Mouse (Mus musculus): ENCODE results near the gene Serpina1b. TPM values are rescaled to one million over a fixed set of nuclear protein-coding genes. Genes with fewer than 3 reads are reported as not detected.
"Not testable (repeated sequence)": the region's sequence is repeated elsewhere in the genome, so short reads cannot be mapped to it uniquely, and the experiment has no call there.

Serpina1b gene
- polyA plus RNA-seq, 1 experiment from 2014 or later: not detected

GRCm38 (mm10) chr12:103745957-103746356 lies 84.2 kb downstream of the Serpina1b start:
- H3K4me1 ChIP-seq (replicated peaks); H3K36me3 ChIP-seq; H3K27me3 ChIP-seq (ENCODE audit: insufficient read depth, poor library complexity, severe bottlenecking); DNase-seq (ENCODE audit: low spot score); H3K4me3 ChIP-seq; H3K27ac ChIP-seq: not testable (repeated sequence)
- WGBS: 87% methylated on average over 5 of the region's 5 CpGs
- peaks cover 13% of the 10 kb centered on the region; the same call in 1 of the 2 replicates for H3K9me3 ChIP-seq

- not testable (repeated sequence) for H3K27ac ChIP-seq; DNase-seq (ENCODE audit: low spot score); H3K36me3 ChIP-seq; H3K4me1 ChIP-seq (replicated peaks); H3K27me3 ChIP-seq (ENCODE audit: insufficient read depth, poor library complexity, severe bottlenecking); H3K4me3 ChIP-seq
- H3K9me3 ChIP-seq: peaks cover 20% of the 10 kb centered on the region; the same call in 1 of the 2 replicates
- WGBS: 92% methylated on average over 6 of the region's 6 CpGs
Measured at GRCm38 (mm10) chr12:103737791-103738580, 92.2 kb downstream of the Serpina1b start.

DNA sequence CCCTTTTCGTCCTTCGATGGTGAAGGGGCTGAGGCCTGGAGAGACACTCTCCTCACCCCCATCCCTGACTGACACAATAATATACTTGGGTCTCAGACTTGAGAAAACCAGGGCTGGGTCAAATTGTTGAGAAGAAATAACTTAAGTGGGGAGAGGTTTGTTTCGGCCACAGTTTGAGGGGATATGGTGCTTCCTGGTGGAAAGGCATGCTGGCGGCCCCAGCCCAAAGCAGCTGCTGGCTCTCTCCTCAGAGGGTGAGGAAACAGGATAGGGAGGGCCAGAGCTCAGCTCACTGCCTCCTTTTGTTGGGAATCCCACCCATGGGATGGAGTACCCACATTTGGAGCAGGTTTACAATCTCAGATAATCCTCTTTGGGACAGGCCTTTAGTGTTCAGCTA lies 94.6 kb downstream of the Serpina1b start:
- 92% methylated on average over 4 of the region's 4 CpGs for WGBS
- H3K4me3 ChIP-seq; H3K27me3 ChIP-seq (ENCODE audit: insufficient read depth, poor library complexity, severe bottlenecking); DNase-seq (ENCODE audit: low spot score); H3K36me3 ChIP-seq; H3K27ac ChIP-seq; H3K4me1 ChIP-seq (replicated peaks): not testable (repeated sequence)
- peaks cover 23% of the 10 kb centered on the region; the same call in 1 of the 2 replicates for H3K9me3 ChIP-seq

DNA sequence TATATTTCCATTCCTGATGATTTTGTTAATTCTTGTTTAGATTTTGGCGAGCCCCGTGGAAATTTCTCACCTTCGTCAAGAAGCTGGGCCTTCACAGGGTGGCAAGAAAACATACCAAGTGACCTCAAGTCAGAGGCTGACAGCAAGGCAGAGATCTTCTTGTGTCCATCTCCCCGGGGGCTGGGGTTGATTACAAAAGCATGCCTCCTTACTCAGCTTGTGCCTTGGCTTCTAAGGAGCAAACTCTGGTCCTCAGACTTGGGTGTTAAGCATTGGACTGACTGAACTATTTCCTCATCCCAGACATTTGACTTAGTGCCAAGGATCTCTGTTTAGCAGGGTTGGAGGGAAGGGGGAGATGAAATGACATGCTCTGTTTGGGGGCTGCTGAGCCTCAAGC lies 95.1 kb downstream of the Serpina1b start:
- H3K27me3 ChIP-seq (ENCODE audit: insufficient read depth, poor library complexity, severe bottlenecking); H3K4me3 ChIP-seq; DNase-seq (ENCODE audit: low spot score); H3K4me1 ChIP-seq (replicated peaks); H3K27ac ChIP-seq; H3K36me3 ChIP-seq: not testable (repeated sequence)
- 86% methylated on average over 4 of the region's 4 CpGs for WGBS
- peaks cover 24% of the 10 kb centered on the region; the same call in 1 of the 2 replicates for H3K9me3 ChIP-seq

GRCm38 (mm10) chr12:103711537-103711936 lies 118.6 kb downstream of the Serpina1b start:
- Histone ChIP-seq H3K36me3 (no peaks in the 10 kb centered on the region), H3K27me3 (ENCODE audit: insufficient read depth, poor library complexity, severe bottlenecking) (no peaks in the 10 kb centered on the region), H3K9me3 (no peaks in the 10 kb centered on the region), H3K4me1 (replicated peaks) (peaks cover 6% of the 10 kb centered on the region), H3K27ac (no peak overlapping the region), H3K4me3 (no peak overlapping the region)
- DNase-seq (ENCODE audit: low spot score): no peak
- 75% methylated on average over 3 of the region's 3 CpGs for WGBS

- no peak overlapping the region for H3K27ac ChIP-seq
- peaks cover 6% of the 10 kb centered on the region for H3K4me1 ChIP-seq (replicated peaks)
- WGBS: 63% methylated on average over 1 of the region's 1 CpGs
- H3K36me3 ChIP-seq: no peaks in the 10 kb centered on the region
- H3K27me3 ChIP-seq (ENCODE audit: insufficient read depth, poor library complexity, severe bottlenecking): no peaks in the 10 kb centered on the region
- no peak for DNase-seq (ENCODE audit: low spot score)
- H3K9me3 ChIP-seq: no peaks in the 10 kb centered on the region
- no peak overlapping the region for H3K4me3 ChIP-seq
Measured at GRCm38 (mm10) chr12:103710405-103710804, 119.8 kb downstream of the Serpina1b start.

DNA sequence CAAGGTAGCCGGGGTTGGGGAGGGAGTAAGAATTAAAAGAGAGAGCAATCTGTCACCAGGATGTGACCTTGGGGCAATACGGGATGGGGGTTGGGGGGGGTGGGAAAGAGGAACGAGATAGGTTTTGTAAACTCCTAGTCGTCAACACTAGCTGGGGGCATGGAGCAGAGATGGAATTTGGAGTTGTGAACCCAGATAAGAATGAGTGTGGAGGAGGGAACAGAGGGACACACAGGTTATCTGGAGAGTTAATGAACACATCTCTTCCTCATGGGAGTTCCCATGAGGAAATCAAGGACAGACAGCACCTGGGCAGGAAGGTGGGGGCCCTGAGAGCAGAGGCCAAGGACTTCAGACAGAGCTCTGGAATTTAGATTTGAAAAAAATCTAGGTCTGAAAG lies 124.1 kb downstream of the Serpina1b start:
- Histone ChIP-seq H3K4me3 (no peak overlapping the region), H3K27ac (no peak overlapping the region), H3K36me3 (no peaks in the 10 kb centered on the region), H3K4me1 (replicated peaks) (peaks cover 6% of the 10 kb centered on the region), H3K9me3 (no peaks in the 10 kb centered on the region), H3K27me3 (ENCODE audit: insufficient read depth, poor library complexity, severe bottlenecking) (no peaks in the 10 kb centered on the region)
- 76% methylated on average over 4 of the region's 4 CpGs for WGBS
- DNase-seq (ENCODE audit: low spot score): no peak

DNA sequence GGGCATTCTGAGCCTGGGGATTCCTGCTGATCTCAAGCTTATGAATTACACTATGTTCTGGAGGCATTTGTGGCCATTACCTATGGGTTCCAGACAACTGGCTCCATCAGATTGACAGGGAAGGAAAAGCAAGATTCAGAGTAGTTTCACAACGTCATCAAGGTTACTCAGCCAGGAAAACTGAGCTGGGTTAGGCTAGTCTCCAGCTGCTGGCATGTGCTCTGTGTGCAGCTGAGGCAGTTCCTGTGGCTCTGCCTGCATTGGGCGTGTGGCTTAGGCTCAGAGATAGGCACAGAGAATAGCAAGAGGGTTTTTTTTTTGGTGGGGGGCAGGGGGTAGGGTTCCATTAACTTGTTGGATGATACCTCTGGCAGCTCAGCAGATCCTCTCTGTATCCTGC lies 124.6 kb downstream of the Serpina1b start:
- DNase-seq (ENCODE audit: low spot score): no peak
- Histone ChIP-seq H3K27ac (no peak overlapping the region), H3K27me3 (ENCODE audit: insufficient read depth, poor library complexity, severe bottlenecking) (no peaks in the 10 kb centered on the region), H3K9me3 (no peaks in the 10 kb centered on the region), H3K4me3 (no peak overlapping the region), H3K4me1 (replicated peaks) (peaks cover 6% of the 10 kb centered on the region), H3K36me3 (no peaks in the 10 kb centered on the region)
- 68% methylated on average over 2 of the region's 2 CpGs for WGBS

DNA sequence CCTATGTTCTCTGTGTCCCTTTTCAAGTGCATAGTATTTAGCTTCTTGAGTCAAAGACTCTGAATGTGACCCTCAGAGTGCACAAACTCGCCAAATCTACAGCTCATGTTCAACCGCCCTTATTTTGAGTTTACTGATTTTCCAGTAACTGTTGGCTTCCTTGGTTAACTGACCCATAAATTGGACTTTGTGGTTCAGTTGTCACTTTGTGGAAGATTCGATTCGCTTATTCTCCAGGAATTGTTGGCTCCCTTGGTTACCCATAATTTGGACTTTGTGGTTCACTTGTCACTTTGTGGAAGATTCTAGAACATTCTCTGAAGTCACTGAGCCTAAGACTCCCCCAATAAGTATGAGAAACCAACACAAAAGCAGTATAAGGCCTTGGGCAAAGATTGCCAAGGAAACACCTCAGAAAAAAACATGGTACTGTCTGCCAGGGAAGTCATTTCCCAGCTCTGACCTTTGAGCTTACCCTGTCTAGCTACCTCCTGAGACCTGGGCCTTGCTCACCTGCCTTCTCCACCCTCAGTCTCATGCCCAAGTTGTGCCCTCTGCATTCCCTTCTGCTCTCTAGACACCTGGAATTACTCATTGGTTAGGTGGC lies 129.9 kb downstream of the Serpina1b start:
- Histone ChIP-seq H3K27me3 (ENCODE audit: insufficient read depth, poor library complexity, severe bottlenecking) (no peaks in the 10 kb centered on the region), H3K27ac (no peak overlapping the region), H3K4me1 (replicated peaks) (no peaks in the 10 kb centered on the region), H3K4me3 (no peak overlapping the region), H3K9me3 (no peaks in the 10 kb centered on the region), H3K36me3 (no peaks in the 10 kb centered on the region)
- DNase-seq (ENCODE audit: low spot score): no peak
- WGBS: 85% methylated on average over 4 of the region's 4 CpGs

GRCm38 (mm10) chr12:103695429-103695828 lies 134.7 kb downstream of the Serpina1b start, which contains the start of gene Serpina1f:
TSS of gene Serpina1f (minus strand) at chr12:103695529.
- H3K36me3 ChIP-seq: no peaks in the 10 kb centered on the region
- H3K27ac ChIP-seq: no peak within 1 kb of the TSS
- DNase-seq (ENCODE audit: low spot score): no peak
- no peak within 1 kb of the TSS for H3K4me3 ChIP-seq
- H3K27me3 ChIP-seq (ENCODE audit: insufficient read depth, poor library complexity, severe bottlenecking): no peaks in the 10 kb centered on the region
- 88% methylated on average over 8 of the region's 8 CpGs for WGBS
- H3K4me1 ChIP-seq (replicated peaks): no peaks in the 10 kb centered on the region
- H3K9me3 ChIP-seq: no peaks in the 10 kb centered on the region

DNA sequence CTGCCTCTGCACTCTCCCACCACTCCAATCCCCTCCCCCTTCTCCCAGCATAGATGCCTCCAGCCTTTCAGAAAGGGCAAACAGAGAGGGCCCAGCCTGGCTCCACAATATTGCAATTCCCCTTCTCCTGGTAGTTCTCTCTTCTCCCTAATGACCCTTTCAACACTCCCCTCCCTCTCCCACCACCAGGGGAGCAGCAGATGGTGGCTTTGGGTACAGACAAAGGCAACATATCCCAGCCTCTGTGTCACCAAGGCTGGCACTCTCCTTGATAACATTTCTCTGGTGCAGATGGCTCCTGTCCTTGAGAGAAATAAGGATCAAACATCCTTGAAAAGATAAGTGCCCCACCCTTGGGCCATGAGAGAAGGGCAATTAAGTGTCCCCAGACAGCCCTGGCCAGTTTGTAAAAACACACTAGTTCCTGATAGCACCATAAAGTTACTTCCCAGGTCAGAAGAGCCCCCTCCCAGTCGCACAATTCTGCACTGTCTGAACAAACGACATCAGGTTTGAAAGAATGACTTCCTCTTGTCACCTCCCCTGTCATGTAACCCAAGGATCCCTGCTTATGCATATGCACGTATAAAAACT lies 141.9 kb downstream of the Serpina1b start:
- Histone ChIP-seq H3K27ac (peak overlapping the region; percentile 2; the same call in 1 of the 2 replicates), H3K36me3 (no peaks in the 10 kb centered on the region), H3K27me3 (ENCODE audit: insufficient read depth, poor library complexity, severe bottlenecking) (no peaks in the 10 kb centered on the region), H3K9me3 (no peaks in the 10 kb centered on the region), H3K4me3 (no peak overlapping the region), H3K4me1 (replicated peaks) (peaks cover 13% of the 10 kb centered on the region; the same call in 1 of the 2 replicates)
- DNase-seq (ENCODE audit: low spot score): peak; percentile 31
- WGBS: 57% methylated on average over 3 of the region's 3 CpGs

DNA sequence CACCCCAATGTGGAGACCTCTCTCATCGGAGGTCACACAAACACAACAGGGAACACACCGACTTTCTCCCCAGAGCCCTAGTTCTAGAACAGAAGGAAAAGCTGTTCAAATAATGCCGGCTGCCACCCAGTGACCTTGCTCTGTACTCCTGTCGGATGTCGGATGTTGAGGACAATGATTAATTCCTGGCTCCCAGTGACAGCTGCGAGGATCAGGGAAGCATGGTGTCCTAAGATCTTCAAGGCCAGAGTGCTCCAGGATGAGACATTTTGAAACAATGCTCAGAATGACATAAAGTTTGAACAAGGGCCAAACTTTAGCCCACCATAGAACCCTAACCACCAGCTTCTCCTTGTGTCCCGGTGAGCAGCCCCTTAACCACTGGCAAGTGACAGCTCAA lies 143.2 kb downstream of the Serpina1b start:
- no peak overlapping the region for H3K27ac ChIP-seq
- H3K27me3 ChIP-seq (ENCODE audit: insufficient read depth, poor library complexity, severe bottlenecking): no peaks in the 10 kb centered on the region
- peak; percentile 14 for DNase-seq (ENCODE audit: low spot score)
- WGBS: 65% methylated on average over 7 of the region's 7 CpGs
- H3K36me3 ChIP-seq: no peaks in the 10 kb centered on the region
- H3K4me1 ChIP-seq (replicated peaks): peaks cover 13% of the 10 kb centered on the region; the same call in 1 of the 2 replicates
- no peaks in the 10 kb centered on the region for H3K9me3 ChIP-seq
- no peak overlapping the region for H3K4me3 ChIP-seq

DNA sequence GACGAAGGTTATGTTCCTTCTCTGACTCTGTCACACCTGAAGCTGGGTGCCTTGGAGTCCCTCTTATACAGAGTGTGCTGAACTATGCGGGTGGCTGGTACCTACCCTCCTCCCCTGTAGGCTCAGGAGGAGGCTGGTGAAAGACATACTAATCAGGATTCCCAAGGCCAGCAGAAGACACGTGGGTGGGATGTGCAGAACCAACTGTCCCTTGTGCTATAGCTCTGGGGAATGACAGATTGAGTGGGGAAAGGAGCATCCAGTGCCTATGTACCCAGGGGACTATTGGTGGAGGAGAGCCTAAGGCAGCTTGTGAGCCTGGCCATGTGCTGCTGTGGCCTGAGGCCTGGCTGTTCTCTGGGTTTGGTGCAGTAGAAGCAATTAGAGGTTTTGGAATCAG lies 144.1 kb downstream of the Serpina1b start:
- WGBS: 74% methylated on average over 3 of the region's 3 CpGs
- Histone ChIP-seq H3K27me3 (ENCODE audit: insufficient read depth, poor library complexity, severe bottlenecking) (no peaks in the 10 kb centered on the region), H3K36me3 (no peaks in the 10 kb centered on the region), H3K4me1 (replicated peaks) (peaks cover 13% of the 10 kb centered on the region; the same call in 1 of the 2 replicates), H3K27ac (no peak overlapping the region), H3K4me3 (no peak overlapping the region), H3K9me3 (no peaks in the 10 kb centered on the region)
- no peak for DNase-seq (ENCODE audit: low spot score)

Data from hindbrain, embryonic 10.5 days (tissue).